Mouse (Mus musculus) limb, embryonic 10.5 days (tissue): Measurements from ENCODE around the gene Eif4g2. TPM values are rescaled to one million over a fixed set of nuclear protein-coding genes. Genes with fewer than 3 reads are reported as not detected.

Experiments
- DNase-seq: peaks from one replicate; pipeline ENCODE4 v3.0.0-alpha.2; 2017; ENCODE audit warnings: low spot score
- H3K27ac ChIP-seq: fragments of 300-500 bp; sonication (generic); 2 replicates; pipeline ENCODE4 v1.5.1; 2016; ENCODE audit warnings: mild to moderate bottlenecking
- H3K27me3 ChIP-seq: fragments of 300-500 bp; sonication (generic); 2 replicates; pipeline ENCODE4 v1.6.1; 2016; ENCODE audit warnings: low read depth, mild to moderate bottlenecking; ENCODE audit not compliant: poor library complexity, severe bottlenecking
- H3K36me3 ChIP-seq: fragments of 300-500 bp; sonication (generic); 2 replicates; pipeline ENCODE4 v1.6.1; 2016; ENCODE audit warnings: mild to moderate bottlenecking, moderate library complexity
- H3K4me1 ChIP-seq: fragments of 300-500 bp; sonication (generic); 2 replicates; pipeline ENCODE4 v1.6.1; 2016
- H3K4me3 ChIP-seq: fragments of 300-500 bp; sonication (generic); 2 replicates; pipeline ENCODE4 v1.5.1; 2016; ENCODE audit warnings: mild to moderate bottlenecking, moderate library complexity
- H3K9me3 ChIP-seq: fragments of 300-500 bp; sonication (generic); replicated peaks from 2 replicates; pipeline ENCODE4 v1.6.1; 2016; ENCODE audit warnings: mild to moderate bottlenecking
- WGBS: fragments of 180-500 bp; shearing (Covaris S2); methylation state at CpG from one replicate; pipeline ENCODE4 v1.1.7; 2016; 5-methylcytosine and 5-hydroxymethylcytosine counted together
- polyA plus RNA-seq: library from polyadenylated mRNA; unstranded; fragments of >200 nt; fragmentation: Nextera tagmentation; extraction: Ambion mirVana; gene quantifications from 2 replicates; pipeline ENCODE4 v1.2.1, GENCODE M21; 2016

The Eif4g2 gene
- polyA plus RNA-seq, 1 experiment from 2014 or later = 1,349 TPM

GRCm38 (mm10) chr7:111084443-111084842, 1.6 kb upstream of the Eif4g2 start:
- Histone ChIP-seq H3K36me3 (peaks cover 28% of the 10 kb centered on the region), H3K9me3 (no peaks in the 10 kb centered on the region), H3K4me3 (no peak overlapping the region), H3K4me1 (peaks cover 16% of the 10 kb centered on the region), H3K27me3 (no peaks in the 10 kb centered on the region), H3K27ac (0 out of 2 replicates have a peak overlapping the region, but pooled peaks have one; percentile 100)
- DNase-seq = no peak
- WGBS = 83% methylated on average over 2 of the region's 2 CpGs

DNA sequence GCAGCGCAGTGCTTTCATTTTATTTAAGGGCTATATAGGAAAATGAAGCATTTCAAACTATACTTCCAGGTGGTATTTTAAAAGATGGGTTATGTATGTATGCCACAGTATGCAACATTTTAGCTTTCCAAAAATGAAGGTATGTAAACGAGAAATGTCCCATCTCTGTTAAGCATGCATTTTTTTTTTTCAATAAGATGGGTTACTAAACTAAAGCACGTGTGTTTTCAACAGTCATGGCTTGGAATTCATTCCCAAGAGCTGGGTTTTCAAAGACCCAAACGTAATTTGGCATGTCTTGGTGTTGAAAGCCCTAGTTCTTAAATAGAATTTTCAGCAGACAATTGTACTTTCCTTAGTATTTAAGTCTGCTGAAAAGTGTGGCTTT, 897 bp upstream of the Eif4g2 start:
- no peak for DNase-seq
- Histone ChIP-seq H3K27ac (peak overlapping the region; percentile 100), H3K27me3 (no peaks in the 10 kb centered on the region), H3K9me3 (no peaks in the 10 kb centered on the region), H3K4me1 (peaks cover 16% of the 10 kb centered on the region), H3K36me3 (peaks cover 35% of the 10 kb centered on the region), H3K4me3 (peak overlapping the region; percentile 100)
- 16% methylated on average over 4 of the region's 4 CpGs for WGBS

GRCm38 (mm10) chr7:111082043-111082821, 598 bp downstream of the Eif4g2 start:
- H3K4me3 ChIP-seq = peak overlapping the region; percentile 100
- no peaks in the 10 kb centered on the region for H3K9me3 ChIP-seq
- under 1% methylated on average over 82 of the region's 83 CpGs for WGBS
- peak overlapping the region; percentile 100 for H3K27ac ChIP-seq
- no peaks in the 10 kb centered on the region for H3K27me3 ChIP-seq
- H3K4me1 ChIP-seq = peaks cover 16% of the 10 kb centered on the region
- DNase-seq = peak; percentile 81
- H3K36me3 ChIP-seq = peaks cover 50% of the 10 kb centered on the region

GRCm38 (mm10) chr7:111080876-111081275, 2.0 kb downstream of the Eif4g2 start:
- Histone ChIP-seq H3K27ac (peak overlapping the region; percentile 100), H3K36me3 (peaks cover 63% of the 10 kb centered on the region), H3K9me3 (no peaks in the 10 kb centered on the region), H3K4me3 (peak overlapping the region; percentile 100), H3K4me1 (peaks cover 16% of the 10 kb centered on the region), H3K27me3 (no peaks in the 10 kb centered on the region)
- WGBS = 90% methylated on average over 3 of the region's 3 CpGs
- no peak for DNase-seq

GRCm38 (mm10) chr7:111080026-111080425, 2.8 kb downstream of the Eif4g2 start:
- H3K4me1 ChIP-seq = peaks cover 16% of the 10 kb centered on the region
- H3K36me3 ChIP-seq = peaks cover 72% of the 10 kb centered on the region
- H3K9me3 ChIP-seq = no peaks in the 10 kb centered on the region
- DNase-seq = no peak
- peak overlapping the region; percentile 100 for H3K4me3 ChIP-seq
- 96% methylated on average over 8 of the region's 8 CpGs for WGBS
- no peaks in the 10 kb centered on the region for H3K27me3 ChIP-seq
- H3K27ac ChIP-seq = no peak overlapping the region

GRCm38 (mm10) chr7:111078271-111078670, 4.6 kb downstream of the Eif4g2 start:
- Histone ChIP-seq H3K4me1 (peaks cover 16% of the 10 kb centered on the region), H3K9me3 (no peaks in the 10 kb centered on the region), H3K27ac (no peak overlapping the region), H3K36me3 (peaks cover 89% of the 10 kb centered on the region), H3K4me3 (no peak overlapping the region), H3K27me3 (no peaks in the 10 kb centered on the region)
- DNase-seq = no peak
- WGBS = 96% methylated on average over 4 of the region's 4 CpGs

DNA sequence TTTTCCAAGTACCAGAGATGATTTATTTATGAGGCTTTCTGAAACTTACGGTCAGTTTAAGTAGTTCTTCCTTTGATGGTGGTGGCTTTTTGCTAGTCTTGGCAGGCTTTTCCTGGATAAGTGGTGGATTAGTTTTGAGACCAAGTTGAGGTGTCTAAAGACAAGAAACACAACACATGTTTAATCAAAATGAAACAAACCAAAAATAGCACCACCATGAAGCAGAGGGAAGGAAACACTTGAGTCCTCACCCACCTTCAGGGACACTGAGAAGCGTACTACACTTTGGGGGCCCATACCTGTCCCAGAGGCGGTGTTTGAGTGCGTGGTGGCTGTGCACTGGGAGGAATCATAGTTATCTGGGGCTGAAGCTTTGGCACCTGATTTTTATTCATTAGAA, 7.5 kb downstream of the Eif4g2 start:
- Histone ChIP-seq H3K27ac (no peak overlapping the region), H3K4me3 (no peak overlapping the region), H3K4me1 (peaks cover 6% of the 10 kb centered on the region; the same call in 1 of the 2 replicates), H3K36me3 (peaks cover 100% of the 10 kb centered on the region), H3K9me3 (no peaks in the 10 kb centered on the region), H3K27me3 (no peaks in the 10 kb centered on the region)
- WGBS = 95% methylated on average over 4 of the region's 4 CpGs
- DNase-seq = no peak

DNA sequence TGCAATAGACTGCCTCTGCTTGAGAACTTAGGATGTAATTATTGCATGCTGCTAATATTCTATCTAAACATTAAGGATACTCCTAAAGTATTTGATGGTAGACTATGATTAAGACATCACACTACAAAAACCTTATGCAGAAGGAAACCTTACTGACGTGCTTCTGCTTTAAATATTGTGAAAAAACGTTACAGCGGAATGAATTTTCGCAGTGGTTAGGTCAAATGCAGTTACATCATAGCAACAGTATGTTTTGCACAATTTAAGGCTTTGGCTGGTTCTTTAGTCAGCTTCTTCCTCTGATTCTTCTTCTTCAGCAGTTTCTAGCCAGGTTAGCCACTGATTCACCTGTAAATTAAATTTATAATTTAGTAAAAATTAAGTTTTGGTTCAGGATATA, 10.4 kb downstream of the Eif4g2 start:
- H3K27ac ChIP-seq = no peak overlapping the region
- no peak for DNase-seq
- 97% methylated on average over 4 of the region's 4 CpGs for WGBS
- H3K36me3 ChIP-seq = peaks cover 100% of the 10 kb centered on the region
- H3K4me1 ChIP-seq = no peaks in the 10 kb centered on the region
- no peaks in the 10 kb centered on the region for H3K27me3 ChIP-seq
- peaks cover 6% of the 10 kb centered on the region; the same call in 1 of the 2 replicates for H3K9me3 ChIP-seq
- no peak overlapping the region for H3K4me3 ChIP-seq

DNA sequence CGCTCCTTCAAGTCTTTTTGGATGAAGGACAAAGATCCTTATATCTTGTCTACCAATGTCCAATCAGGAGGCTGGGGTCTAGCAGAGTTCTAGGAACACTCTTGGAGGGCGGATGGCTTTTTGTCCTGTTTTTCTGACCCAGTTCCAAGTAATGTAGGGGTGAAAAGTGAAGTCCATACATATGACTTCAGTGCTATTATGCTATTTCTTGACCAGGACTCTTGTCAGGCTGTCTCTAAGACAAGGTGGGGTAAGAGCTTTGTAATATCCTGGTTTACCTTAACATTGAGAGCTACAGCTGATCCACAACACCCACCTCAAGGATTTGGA, 12.7 kb downstream of the Eif4g2 start:
- Histone ChIP-seq H3K27me3 (no peaks in the 10 kb centered on the region), H3K4me1 (no peaks in the 10 kb centered on the region), H3K36me3 (peaks cover 78% of the 10 kb centered on the region), H3K9me3 (peaks cover 6% of the 10 kb centered on the region; the same call in 1 of the 2 replicates), H3K4me3 (no peak overlapping the region), H3K27ac (no peak overlapping the region)
- WGBS = 97% methylated on average over 2 of the region's 2 CpGs
- no peak for DNase-seq

DNA sequence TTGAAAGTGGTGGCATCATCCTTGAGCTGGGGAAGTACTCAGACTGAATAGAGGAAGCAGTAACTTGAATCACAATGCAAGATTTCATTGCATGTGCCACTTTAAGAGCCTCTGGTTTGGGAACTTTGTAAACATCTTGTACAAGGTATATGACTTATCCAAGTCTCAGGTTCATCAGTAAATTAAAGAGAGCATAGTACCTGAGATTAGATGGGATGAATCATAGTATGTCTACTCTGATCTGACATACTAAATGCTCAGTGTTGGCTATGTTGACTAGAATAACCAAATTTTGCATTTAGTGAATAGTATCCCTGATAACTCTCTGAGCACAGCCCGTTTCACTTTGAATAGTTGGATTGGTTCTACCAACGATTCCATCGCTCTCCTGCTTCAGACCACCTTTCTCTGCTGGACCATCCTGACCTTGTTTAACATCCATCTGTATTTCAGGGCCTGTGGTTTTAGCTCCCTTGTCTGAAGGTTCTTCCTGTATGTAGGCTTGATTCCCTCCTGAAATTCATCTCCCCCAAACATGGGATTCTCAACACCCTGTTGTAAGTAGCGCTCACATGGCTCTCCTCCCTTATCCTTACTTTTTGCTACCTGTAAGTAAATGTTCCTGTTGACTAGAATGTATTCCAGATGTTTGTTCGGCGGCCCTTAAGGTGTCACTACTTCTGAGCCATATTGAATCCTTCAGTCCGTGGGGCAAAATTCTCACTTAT, 13.2 kb downstream of the Eif4g2 start:
- H3K4me1 ChIP-seq = no peaks in the 10 kb centered on the region
- peaks cover 73% of the 10 kb centered on the region for H3K36me3 ChIP-seq
- no peak for DNase-seq
- H3K27me3 ChIP-seq = no peaks in the 10 kb centered on the region
- H3K27ac ChIP-seq = no peak overlapping the region
- WGBS = 93% methylated on average over 7 of the region's 7 CpGs
- peaks cover 6% of the 10 kb centered on the region; the same call in 1 of the 2 replicates for H3K9me3 ChIP-seq
- H3K4me3 ChIP-seq = no peak overlapping the region

DNA sequence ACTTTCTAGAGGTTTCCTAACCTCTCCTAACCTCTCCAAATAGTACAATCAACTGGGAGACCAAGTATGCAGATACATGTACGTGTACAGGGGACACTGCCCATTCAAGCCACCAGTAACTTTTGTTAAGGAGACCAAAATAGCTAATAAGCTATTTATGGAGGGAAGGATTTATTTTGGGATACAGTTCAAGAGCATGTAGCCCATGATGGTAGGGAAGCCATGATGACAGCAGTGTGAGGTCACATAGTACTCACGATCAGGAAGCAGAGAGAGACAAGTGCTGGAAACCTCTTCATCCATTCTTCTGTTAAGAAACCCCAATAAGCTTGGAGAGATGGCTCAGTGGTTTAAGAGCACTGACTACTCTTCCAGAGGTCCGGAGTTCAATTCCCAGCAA, 14.6 kb downstream of the Eif4g2 start:
- WGBS = 98% methylated on average over 3 of the region's 3 CpGs
- DNase-seq = no peak

DNA sequence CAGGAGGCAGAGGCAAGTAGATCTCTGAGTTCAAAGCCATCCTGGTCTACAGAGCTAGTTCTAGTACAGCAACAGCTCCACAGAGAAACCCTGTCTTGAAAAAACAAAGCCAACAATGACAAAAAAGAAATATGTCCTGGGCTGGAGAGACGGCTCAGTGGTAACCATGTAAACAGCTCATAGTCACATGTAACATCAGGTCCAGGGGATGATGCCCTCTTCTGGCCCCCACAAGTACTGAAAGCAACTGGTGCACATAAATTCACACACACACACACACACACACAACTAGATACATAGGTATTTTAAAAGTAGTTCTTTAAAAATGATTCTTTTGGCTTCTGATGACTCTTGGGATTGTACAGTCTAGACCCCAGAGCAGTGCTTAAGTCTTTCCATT, 19.9 kb downstream of the Eif4g2 start:
- Histone ChIP-seq H3K27ac (no peak overlapping the region), H3K4me3 (no peak overlapping the region), H3K36me3 (peaks cover 21% of the 10 kb centered on the region), H3K27me3 (no peaks in the 10 kb centered on the region), H3K4me1 (peaks cover 5% of the 10 kb centered on the region; the same call in 1 of the 2 replicates), H3K9me3 (peaks cover 2% of the 10 kb centered on the region; the same call in 1 of the 2 replicates)
- DNase-seq = no peak
- 100% methylated on average over 1 of the region's 1 CpGs for WGBS

More for the DNA sequence above, 14.6 kb downstream of the Eif4g2 start:
- Histone ChIP-seq H3K4me1 (no peaks in the 10 kb centered on the region), H3K36me3 (peaks cover 64% of the 10 kb centered on the region), H3K27me3 (no peaks in the 10 kb centered on the region), H3K9me3 (peaks cover 6% of the 10 kb centered on the region; the same call in 1 of the 2 replicates), H3K27ac (no peak overlapping the region), H3K4me3 (no peak overlapping the region)

DNA sequence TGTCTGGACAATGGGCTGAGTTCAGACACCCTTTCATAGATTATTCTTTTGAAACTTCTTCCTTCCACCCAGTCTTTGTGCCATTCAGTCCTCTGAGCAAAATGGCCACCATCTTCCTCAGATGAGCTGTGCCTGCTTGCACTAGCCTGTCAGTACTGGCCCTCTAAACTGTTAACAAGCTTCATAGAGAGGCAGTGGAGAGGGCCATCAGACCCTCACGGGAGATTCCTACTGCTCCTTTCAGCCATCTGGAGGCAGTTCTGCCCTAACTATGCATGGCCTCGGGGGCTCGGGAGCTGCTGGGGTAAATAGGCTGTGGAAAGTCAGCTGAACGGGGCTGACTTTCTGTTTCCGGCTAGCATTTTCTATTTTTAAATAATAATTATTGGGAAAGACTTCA, 23.3 kb downstream of the Eif4g2 start:
- DNase-seq = no peak
- no peaks in the 10 kb centered on the region for H3K9me3 ChIP-seq
- WGBS = 70% methylated on average over 5 of the region's 5 CpGs
- no peak overlapping the region for H3K4me3 ChIP-seq
- H3K27ac ChIP-seq = no peak overlapping the region
- peaks cover 42% of the 10 kb centered on the region for H3K36me3 ChIP-seq
- no peaks in the 10 kb centered on the region for H3K27me3 ChIP-seq
- H3K4me1 ChIP-seq = peaks cover 5% of the 10 kb centered on the region; the same call in 1 of the 2 replicates
